Mouse (Mus musculus): ENCODE results near the gene Rpl13a.
"Not testable (repeated sequence)": the region's sequence is repeated elsewhere in the genome, so short reads cannot be mapped to it uniquely, and the experiment has no call there.

Rpl13a gene

DNA sequence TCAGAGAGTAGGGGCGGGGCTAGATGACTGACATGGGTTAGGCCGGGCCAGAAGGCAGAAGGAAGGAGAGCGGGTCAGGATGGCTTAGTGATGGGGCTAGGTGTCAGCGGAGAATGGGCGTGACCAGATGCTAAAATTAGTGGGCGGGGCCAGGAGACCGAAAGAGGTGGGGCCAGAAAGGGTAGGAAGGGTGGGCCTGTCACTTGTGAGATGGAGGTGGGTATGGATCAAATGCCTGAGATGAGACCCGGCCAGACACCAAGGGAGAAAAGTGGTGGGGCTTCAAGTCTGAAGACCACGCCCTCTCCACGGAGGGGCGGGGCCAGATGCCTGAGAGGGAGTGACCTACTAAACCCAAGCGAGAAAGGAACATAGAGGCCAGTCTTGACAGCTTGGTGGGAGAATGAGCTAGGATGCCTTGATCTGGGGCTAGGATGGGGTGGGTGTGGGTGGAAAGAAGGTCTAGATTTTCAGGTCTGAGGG, 6.0 kb upstream of the Rpl13a start:
- peak; percentile 64 for DNase-seq

DNA sequence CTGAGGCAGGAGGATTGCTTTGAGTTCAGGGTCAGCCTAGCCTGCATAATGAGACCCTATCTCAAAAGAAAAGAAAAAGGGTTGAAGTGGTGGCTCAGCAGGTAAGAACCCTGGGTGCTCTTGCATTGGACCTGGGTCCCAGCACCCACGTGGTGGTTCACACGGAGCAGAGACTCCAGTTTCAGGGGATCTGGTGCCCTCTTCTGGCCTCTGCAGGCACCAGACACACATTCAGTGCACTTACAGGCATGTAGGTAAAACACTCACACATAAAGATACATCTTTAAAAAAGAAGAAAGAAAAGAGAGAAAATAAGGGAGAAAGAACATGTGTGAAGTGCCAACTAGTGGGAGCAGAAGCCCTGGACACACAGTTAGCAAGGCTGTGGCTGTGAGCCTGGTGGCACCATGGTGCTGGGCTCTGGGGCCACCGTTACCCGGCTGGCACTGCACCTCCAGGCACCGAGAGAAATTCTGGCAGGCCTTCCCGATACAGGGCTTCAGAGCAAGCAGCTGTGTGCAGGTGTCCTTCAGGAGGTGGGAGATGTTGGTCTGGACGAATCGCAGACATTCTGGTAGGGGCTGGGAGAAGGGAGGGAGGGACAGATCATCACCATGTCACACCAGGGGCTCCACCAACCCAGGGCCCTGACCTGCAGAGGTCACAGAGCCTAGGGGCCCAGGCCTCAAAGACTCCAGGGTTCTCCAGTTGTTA, 5.0 kb upstream of the Rpl13a start:
- DNase-seq = no peak

DNA sequence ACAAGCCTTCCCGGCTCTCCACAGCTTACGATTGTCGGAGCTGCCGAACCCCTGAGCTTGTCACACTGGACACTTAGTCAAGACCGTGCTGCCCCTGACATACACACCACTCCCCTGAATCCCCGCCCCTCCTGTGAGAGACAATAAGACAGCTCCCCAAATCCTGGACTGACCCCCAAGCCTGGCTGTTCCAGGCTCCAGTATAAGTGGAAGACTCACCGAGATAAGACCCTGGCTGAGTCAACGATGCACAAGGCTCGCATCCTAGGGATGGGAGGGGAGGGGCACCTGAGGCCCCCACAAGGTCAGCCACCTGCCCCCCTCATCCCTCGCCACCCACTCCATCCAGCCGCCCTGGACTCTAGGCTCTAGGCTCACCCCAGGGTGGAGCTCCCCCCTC, 3.3 kb upstream of the Rpl13a start:
- no peak for DNase-seq

DNA sequence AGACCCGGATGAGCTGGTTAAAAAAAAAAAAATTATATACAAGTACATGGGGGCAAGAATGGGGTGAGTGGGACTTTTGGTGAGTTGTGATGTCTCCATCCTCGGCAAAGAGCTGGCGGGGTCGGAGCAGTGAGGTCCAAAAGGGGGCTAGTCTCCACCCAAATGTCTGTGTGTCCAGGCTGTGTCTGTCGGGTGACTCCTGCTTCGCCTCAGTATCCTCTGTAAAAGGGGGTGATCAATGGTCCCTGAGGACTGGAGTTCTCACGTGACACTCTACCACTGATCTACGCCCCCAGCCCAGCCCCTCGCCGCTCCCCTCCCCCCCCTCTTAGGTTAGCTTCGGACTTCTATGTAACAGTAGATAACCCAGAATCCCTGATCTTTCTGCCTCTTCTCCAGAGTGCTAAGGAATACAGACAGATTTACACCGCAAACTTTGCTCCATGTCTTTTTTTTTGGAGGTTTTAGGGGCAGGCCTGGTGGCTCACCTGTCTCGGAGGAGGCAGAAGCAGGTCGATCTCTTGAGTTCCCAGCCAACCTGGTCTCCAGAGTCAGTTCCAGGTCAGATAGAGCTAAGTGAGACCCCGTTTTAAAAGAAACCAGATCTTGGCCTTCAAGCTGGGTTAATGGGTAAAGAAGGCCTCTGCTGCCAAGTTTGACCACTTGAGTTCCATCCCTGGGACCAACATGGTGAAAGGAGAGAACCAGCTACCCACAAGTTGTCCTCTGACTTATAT, 1.4 kb upstream of the Rpl13a start:
- DNase-seq = no peak

DNA sequence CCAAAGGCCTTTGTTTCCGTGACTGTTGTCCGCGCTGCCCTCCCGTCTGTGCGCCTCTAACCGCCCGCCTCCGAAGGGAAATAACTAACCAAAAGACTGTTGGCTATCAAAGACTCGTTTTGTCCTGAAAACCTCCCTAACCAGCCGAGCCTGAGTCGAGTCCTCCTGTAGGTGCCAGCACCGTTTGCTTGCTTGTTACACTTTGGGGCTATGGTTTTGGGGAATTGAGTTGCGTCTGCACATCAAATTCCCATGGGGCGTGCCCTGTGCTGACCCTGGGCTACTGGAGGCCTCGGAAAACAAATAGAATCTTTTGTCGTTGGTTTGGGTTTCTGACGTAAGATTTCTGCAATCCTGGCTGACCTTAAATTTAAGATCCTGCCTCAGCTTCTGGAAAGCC, 757 bp upstream of the Rpl13a start:
- peak; percentile 36 for DNase-seq

DNA sequence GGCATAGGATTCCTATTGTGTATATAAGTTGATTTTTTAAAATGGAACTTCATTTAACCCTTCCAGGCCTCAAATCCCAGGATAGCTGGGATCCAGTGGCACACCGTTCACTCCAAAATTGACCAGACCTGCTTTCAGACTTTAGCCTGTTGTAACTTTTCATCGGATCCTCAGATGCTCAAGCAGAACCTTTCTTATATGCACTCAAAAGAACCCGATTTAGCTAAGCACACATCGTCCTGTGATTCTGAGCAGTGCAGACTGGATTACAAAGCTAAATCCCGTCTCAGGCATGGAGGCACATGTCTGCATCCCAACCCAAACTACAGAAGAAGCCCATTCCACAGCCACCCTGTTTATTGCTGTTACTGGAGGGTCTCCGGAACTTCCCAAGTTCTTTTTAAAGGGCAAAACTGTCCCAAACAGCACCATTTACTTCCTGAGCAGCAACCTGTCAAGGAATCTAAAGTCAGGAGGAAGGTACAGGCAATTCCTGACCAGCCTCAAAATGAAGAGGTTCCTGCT, 799 bp downstream of the Rpl13a start:
- DNase-seq = no peak

DNA sequence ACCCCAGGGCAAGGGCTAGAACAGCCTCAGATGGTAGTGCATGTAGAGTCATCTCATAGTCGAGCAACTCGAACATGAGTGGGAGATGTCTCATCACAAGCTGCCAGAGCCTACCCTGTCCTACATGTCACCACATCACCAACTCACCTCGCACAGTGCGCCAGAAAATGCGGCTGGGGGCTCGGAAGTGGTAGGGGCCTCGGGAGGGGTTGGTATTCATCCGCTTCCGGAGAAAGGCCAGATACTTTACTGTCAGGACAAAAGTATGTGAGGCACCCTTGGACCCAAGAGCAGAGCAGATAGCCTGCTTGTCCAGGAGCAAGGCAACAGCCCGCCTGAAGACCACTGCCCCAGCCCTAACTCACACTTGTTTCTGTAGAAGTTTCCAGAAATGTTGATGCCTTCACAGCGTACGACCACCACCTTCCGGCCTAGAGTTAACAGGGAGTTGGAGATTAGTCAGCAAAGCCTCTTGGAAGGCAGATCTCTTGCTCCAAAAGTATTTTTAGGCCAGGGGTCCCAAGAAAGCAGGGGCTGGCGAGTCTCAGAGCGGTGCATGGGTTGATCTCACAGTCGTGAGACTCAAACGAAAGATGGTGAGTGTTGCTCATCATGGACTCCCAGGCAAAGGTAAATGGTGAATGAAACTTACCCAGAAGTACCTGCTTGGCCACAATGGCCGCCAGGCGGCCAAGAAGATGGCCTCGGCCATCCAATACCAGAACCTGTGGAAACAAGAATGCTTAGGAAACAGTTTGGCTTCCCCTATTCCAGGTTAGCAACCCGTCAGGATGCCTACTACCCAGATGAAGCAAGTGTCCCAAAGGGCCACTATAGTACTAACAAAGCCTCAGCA, 1.5 kb downstream of the Rpl13a start:
- DNase-seq = no peak

DNA sequence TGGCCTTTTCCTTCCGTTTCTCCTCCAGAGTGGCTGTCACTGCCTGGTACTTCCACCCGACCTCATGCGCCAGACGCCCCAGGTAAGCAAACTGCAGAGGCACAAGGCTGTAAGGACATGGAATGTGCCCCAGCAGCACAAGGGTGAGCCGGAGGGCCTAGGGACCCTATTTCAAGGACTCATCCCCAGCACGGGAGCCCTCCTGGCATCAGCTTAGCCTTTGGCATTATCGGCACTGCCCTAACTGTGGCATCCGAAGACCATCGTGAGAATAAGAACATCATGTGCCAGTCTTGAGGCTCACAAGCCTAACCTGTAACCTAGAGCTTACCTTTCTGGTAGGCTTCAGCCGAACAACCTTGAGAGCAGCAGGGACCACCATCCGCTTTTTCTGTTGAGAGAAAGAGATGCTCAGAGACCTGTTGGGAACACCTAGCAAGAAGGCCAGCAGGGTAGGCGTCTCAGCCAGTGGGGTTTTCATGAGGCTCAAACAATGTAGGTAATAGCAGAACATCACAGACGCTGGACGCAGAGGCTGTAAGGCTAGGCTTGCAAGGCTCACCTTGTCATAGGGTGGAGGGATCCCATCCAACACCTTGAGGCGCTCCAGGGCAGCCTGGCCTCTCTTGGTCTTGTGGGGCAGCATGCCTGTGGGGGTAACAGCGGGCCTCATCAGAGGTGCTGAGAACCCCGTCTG, 2.3 kb downstream of the Rpl13a start:
- no peak for DNase-seq

DNA sequence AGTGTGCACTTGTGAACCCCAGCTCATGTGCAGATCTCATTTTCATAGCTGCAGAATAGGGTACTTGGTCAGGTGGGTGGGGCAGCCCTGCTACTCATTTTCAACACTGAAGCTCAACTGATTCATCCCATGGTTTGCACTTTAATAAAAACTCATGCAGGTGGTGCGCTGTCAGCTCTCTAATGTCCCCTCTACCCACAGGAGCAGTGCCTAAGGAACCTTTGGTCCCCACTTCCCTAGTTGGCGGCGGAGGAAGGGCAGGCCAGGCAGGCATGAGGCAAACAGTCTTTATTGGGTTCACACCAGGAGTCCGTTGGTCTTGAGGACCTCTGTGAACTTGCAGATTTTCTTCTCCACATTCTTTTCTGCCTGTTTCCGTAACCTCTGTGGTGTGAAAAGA, 2.9 kb downstream of the Rpl13a start:
- DNase-seq = not testable (repeated sequence)

DNA sequence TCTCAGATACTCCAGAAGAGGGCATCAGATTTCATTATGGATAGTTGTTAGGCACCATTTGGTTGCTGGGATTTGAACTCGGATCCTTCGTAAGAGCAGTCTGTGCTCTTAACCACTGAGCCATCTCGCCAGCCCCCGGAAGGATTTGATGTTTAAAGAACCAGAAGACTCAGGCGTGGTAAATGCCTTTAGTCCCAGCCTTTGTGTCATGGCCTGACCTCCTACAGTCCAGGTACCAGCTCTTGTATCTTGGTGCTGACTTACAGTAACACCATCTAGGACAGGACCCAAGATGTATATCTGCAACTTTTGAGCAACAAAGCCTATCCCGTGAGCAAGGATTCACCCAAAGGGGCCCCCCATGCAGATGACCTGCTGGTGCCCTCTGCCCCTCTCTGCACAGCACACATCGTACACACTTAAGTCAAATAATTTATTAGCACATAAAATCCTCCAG, 3.4 kb downstream of the Rpl13a start:
- peak; percentile 50 for DNase-seq

DNA sequence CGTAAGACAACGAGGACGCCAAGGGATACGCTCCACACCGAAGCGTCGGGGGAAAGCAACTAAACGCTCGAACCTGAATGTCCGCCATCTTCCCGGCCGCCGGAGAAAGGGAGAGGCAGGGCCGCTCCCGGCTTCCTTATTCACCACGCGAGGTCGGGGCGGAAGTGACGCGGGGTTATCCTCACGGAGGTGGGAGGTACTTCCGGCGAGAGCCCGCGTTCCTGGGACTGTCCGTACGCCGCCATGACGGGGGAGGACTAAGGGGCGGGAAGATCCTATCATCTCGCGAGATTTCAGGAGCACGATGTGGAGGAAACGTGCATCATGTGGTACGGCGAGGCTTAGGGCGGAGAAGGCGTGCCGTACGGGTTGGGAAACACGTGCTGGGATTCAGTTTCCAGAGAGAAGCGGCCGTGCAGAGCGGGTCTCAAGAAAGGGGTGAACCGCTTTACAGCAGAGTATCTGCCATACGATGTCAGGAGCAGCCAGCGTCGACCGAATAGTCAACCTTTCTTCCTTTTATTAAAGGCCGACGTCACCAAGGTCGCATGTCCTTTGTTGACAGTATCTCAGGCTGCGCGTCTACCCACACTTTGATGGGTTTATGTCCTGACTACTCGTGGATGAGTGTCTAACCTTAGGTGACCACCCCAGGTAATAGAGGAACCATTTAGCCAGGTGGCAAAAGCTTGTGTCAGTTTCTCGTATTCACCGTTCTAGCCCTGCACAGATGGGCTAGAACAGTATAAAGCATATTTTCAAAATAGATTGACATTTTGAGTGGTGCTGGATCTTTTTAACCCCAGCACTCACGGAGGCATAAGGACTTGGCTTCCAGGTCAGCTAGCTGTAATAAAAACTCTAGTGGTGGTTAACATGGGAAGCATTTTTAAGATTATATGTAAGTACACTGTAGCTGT, 4.1 kb downstream of the Rpl13a start, which contains the start of gene Rps11:
Rps11 (minus strand) TSS at position 216 of the 920 bp plus-strand sequence.
- DNase-seq = peak; percentile 100

DNA sequence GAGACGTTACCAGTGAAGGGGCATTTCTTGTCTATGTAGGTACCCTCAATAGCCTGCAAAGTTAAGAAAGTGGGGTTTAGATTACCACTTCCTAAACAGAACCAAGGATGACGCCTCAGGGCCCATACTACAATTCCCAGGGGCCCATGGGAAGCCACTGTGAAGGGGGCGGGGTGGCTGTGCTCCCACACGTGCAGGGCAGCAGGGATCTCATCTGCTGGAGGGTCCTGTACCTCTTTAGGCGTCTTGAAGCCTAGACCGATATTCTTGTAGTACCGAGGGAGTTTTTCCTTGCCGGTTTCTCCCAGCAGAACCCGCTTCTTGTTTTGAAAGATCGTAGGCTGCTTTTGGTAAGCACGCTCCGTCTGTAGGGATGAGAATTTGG, 5.4 kb downstream of the Rpl13a start:
- peak; percentile 57 for DNase-seq

DNA sequence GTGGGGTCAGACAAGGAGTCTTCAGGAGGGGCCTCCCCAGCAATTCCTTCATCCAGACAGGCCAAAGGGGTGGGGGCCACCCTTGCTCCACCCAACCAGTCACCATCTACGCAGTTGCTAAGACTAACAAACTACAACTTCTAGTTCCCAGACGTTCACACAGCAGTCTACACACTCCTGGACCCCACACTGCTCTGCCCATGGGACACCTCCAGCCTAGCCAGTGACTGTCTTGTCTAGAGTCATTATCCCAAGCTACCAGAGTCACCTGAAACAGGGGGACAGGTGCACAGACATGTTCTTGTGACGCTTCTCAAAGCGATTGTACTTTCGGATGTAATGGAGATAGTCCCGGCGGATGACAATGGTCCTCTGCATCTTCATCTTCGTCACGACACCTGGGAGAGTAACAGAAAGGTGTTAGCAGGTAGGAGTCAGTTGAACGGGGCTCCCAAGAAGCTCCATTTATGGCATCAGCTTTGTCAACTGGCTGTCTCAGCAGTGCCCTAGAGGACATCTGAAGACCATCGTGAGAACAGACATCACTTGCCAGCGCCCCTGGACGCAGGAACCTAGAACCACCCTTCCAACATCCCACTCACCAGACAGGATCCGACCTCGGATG, 5.9 kb downstream of the Rpl13a start:
- DNase-seq = no peak

DNA sequence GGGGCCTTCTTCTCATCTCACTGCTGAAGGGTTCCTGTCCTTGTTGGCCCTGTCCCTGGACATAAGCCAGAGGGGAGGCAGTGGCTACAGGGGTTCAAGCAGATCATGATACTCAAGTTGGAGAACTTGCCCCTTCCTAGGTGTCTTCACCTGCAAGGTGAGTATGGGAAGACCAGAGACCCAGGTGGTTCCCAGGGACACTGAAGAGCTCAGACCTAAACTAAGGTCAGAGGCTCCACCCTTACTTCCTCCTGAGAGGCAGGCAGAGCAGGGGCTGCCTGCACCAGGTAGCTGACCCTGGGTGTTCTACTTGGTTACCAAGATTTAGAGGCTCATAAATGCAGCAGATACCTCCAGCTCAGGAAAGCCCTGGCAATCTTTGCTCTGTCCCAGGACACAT, 6.6 kb downstream of the Rpl13a start:
- DNase-seq = no peak

DNA sequence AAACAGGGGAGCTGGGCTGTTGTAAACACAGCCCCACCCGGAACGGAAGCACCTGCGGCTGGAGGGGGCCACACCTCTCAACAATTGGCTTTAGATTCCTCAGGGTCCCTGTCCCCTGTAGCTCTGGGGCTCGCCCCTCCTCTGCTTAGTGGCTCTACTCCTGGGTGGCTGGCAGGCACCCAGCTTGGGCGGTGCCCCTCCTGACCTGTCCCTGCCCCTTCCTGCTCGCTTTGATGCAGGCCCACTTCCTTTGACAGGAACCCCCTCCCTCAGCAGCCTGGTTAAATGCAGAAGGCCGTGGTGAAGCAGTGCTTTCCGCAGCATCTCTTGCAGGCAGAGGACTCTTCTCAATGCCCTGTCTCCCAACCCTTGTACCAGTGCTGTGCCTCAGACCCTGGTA, 7.2 kb downstream of the Rpl13a start:
- DNase-seq = peak; percentile 86

DNA sequence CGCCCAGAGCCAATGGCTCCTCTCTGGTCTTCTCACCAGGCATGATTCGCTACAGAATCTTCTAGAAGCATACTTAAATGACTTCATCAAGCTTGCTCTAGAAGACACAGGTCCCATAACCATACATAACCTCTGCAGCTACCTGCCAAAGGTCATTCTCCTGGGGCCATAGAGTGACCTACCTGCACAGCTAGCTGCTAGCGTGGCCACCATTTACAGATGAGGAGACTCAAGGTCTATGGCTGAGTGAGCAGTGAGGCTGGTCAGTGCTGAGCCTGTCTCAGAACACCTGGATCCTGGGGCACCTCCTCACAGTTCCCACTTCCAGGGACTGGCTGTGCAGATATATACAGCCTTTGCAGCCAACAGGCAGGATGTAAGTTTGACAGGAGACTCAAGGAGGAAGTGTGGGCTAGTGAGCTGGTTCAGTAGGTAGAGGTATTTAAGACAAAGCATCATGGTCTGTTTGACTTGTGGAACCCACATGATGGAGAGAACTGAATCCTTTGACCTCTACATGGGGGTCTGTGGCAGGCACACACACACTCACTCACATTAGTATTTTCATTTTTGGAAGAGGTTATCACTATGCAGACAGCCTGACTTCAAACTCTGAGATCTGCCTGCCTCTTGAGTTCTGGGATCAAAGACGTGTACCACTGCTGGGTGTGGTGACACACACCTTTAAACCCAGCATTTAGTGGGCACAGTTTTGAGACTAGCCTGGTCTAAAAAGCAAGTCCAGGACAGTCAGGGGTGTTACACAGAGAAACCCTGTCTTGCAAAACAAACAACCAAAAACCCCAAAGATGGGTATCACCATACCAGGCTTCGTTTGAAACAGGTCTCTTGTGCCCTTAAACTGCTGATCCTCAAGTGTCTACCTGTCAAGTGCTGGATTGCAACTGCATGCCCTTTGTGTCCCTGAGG, 8.5 kb downstream of the Rpl13a start:
- DNase-seq = no peak

DNA sequence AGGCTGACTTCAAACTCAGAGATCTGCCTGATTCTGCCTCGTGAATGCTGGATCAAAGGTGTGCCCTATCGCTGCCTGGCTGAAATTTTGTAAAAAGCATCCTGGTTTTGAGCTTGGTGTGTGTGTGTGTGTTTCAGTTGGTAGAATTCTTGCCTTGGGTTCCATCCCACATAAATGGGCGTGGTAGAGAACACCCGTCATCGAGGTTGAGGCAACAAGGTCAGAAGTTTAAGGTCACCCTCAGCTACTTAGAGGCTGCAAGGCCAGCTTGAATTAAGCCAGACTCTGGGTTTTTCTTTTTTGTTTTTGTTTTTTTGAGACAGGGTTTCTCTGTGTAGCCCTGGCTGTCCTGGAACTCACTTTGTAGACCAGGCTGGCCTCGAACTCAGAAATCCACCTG, 10.2 kb downstream of the Rpl13a start:
- no peak for DNase-seq

DNA sequence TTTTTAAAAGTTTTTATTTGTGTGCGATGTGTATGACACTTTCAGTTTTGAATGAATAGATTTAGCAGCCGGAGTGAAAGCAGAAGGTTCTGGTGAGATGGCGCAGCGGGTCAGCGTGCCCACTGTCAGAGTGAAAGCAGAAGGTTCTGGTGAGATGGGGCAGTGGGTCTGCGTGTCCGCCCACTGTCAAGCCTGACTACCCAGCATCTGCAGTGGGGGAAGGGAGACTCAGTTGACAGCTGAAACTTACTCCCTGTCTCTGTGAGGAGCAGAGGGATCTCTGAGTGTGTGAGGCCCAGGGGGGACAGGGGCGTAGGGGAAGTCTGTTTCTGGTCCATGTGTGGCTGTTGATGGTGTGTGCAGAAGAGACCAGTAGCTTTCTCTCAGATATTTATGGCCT, 11.0 kb downstream of the Rpl13a start:
- DNase-seq = no peak

DNA sequence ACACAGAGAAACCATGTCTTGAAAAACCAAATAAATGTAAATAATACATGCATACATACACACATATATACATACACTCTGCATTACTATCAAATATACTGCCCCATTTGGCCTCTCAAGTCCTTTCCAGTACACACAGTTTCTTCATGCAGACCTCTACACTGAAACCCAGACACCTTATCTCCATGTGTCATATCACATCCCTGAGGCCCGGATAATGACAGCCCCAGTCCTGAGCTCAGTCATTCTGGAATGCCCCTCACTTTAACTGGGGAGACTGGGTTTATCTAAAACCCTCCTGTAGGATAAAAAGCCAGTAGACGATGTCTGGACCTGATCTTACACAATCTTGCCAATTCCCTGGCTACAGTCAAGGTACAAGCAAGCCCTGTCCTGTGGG, 15.1 kb downstream of the Rpl13a start:
- no peak for DNase-seq

DNA sequence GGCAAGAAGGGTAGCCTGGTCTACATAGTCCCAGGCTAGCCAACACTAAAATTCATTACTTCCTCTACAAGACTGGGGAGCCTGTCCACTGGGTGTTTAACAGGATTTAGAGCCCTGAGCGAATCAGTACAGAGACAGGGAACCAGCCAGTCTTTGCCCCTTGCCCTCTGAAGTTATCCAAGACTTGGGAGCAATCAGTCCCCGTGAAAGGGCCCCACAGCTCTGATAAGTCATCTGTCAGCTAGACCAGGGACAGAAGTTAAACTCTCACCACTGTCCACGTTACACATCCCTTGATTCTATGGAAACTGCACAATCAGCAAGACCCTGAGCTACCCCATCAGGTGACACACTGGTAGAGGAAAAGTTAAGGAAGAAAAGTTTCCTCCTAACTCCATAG, 16.0 kb downstream of the Rpl13a start:
- no peak for DNase-seq

Data from lung, postnatal 36 days (tissue).